Mouse (Mus musculus): ENCODE measurements around the gene Bco1. TPM values are rescaled to one million over a fixed set of nuclear protein-coding genes. Genes with fewer than 3 reads are reported as not detected.
A peak's percentile ranks its signal among the peaks of the same experiment; 100 is the strongest.

Gene Bco1
- polyA plus RNA-seq, 1 experiment from 2014 or later, result 2.8 TPM

DNA sequence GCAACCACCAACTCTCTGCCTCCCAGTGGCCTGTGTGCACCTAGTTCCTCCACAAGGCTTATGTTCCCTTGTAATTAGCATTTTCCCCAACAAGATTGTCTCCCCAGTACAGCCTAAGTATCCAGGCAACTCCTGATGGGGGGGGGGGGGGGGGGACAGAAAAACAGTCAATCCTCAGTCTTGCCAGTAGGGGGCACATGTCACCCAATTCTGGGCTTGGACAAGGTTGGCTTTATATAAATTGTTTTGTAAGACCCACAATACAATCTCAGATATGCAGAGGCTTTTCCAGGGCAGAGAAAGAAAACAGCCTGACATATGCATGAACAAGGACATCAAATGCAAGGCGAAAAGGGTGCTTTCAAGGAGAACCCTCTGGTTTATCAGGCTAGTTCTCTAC lies 25.9 kb upstream of the Bco1 start:
- no peak overlapping the region for H3K27ac ChIP-seq
- no peaks in the 10 kb centered on the region for H3K36me3 ChIP-seq
- no peaks in the 10 kb centered on the region for H3K9me3 ChIP-seq
- 89% methylated on average over 1 of the region's 1 CpGs for WGBS
- no peaks in the 10 kb centered on the region for H3K27me3 ChIP-seq (ENCODE audit: insufficient read depth, poor library complexity, severe bottlenecking)
- no peak for DNase-seq (ENCODE audit: low spot score)
- no peak overlapping the region for H3K4me3 ChIP-seq
- H3K4me1 ChIP-seq, result peaks cover 12% of the 10 kb centered on the region; the same call in 1 of the 2 replicates

DNA sequence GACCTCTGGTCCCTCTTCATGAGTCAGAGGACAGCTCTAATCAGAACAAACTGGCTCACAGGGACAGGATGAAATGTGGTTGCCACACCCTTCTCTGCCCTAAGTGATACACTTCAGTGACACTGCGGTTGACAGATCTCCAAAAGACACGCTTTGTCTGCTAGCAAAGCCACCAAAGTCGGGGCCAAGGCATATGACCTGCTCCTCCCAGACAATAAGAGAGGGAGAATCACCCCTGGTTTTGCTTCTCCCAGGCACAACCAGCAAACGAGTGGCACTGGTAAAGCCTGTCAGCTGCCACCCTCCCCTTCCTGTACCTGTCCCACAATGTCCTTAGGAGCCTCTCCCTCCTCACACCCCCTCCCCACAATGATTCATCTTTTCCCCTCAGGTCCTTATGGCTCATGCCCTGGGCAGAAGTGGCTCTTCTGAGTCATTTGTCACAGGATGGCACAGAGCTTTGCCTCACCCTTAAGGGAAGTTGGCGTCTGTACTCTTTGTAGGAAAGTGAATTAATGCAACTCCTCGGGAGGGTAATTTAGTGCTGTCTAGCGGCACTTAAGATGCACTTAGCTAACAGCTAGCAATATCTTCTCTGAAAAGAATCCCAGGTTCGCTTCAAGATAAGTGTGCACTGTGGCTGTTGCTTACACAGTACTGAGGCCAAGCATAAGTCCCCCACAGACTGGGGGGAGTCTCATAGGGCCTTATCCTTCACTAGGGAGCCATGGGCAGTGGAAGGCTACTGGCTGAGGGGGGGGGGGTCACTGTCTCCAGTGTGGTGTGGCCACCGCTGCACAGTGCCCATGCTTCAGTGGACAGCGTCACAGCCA lies 21.1 kb upstream of the Bco1 start:
- DNase-seq (ENCODE audit: low spot score), result peak; percentile 82
- no peak overlapping the region for H3K27ac ChIP-seq
- no peak overlapping the region for H3K4me3 ChIP-seq
- no peaks in the 10 kb centered on the region for H3K36me3 ChIP-seq
- 0 out of 2 replicates have a peak, but pooled peaks cover 9% of the 10 kb centered on the region for H3K27me3 ChIP-seq (ENCODE audit: insufficient read depth, poor library complexity, severe bottlenecking)
- WGBS, result 51% methylated on average over 10 of the region's 10 CpGs
- no peaks in the 10 kb centered on the region for H3K9me3 ChIP-seq
- peaks cover 15% of the 10 kb centered on the region for H3K4me1 ChIP-seq

- WGBS, result 77% methylated on average over 7 of the region's 7 CpGs
- peaks cover 24% of the 10 kb centered on the region; the same call in 1 of the 2 replicates for H3K27me3 ChIP-seq (ENCODE audit: insufficient read depth, poor library complexity, severe bottlenecking)
Observed at GRCm38 (mm10) chr8:117078367-117078926, 17.2 kb upstream of the Bco1 start.

GRCm38 (mm10) chr8:117079652-117080051 lies 16.0 kb upstream of the Bco1 start:
- H3K27ac ChIP-seq, result no peak overlapping the region
- DNase-seq (ENCODE audit: low spot score), result no peak
- H3K27me3 ChIP-seq (ENCODE audit: insufficient read depth, poor library complexity, severe bottlenecking), result peaks cover 24% of the 10 kb centered on the region; the same call in 1 of the 2 replicates
- H3K4me1 ChIP-seq, result peaks cover 40% of the 10 kb centered on the region
- no peak overlapping the region for H3K4me3 ChIP-seq
- no peaks in the 10 kb centered on the region for H3K9me3 ChIP-seq
- H3K36me3 ChIP-seq, result no peaks in the 10 kb centered on the region
- 81% methylated on average over 14 of the region's 14 CpGs for WGBS

More at GRCm38 (mm10) chr8:117078367-117078926, 17.2 kb upstream of the Bco1 start:
- Histone ChIP-seq H3K9me3 (no peaks in the 10 kb centered on the region), H3K4me3 (no peak overlapping the region), H3K4me1 (peaks cover 35% of the 10 kb centered on the region), H3K36me3 (no peaks in the 10 kb centered on the region), H3K27ac (no peak overlapping the region)
- no peak for DNase-seq (ENCODE audit: low spot score)

- peaks cover 48% of the 10 kb centered on the region for H3K4me1 ChIP-seq
- no peaks in the 10 kb centered on the region for H3K9me3 ChIP-seq
- DNase-seq (ENCODE audit: low spot score), result no peak
- H3K36me3 ChIP-seq, result no peaks in the 10 kb centered on the region
- peaks cover 24% of the 10 kb centered on the region; the same call in 1 of the 2 replicates for H3K27me3 ChIP-seq (ENCODE audit: insufficient read depth, poor library complexity, severe bottlenecking)
- H3K27ac ChIP-seq, result 0 out of 2 replicates have a peak within 1 kb of the TSS, but pooled peaks have one; percentile 25
- 80% methylated on average over 8 of the region's 8 CpGs for WGBS
- H3K4me3 ChIP-seq, result no peak within 1 kb of the TSS
Observed at GRCm38 (mm10) chr8:117082399-117082872, 13.2 kb upstream of the Bco1 start, which contains the start of gene Pkd1l2. Gene Pkd1l2, minus strand, starts transcription at chr8:117082449.

GRCm38 (mm10) chr8:117082947-117083559 lies 12.6 kb upstream of the Bco1 start:
- H3K9me3 ChIP-seq, result no peaks in the 10 kb centered on the region
- H3K27ac ChIP-seq, result 0 out of 2 replicates have a peak overlapping the region, but pooled peaks have one; percentile 7
- 48% methylated on average over 9 of the region's 9 CpGs for WGBS
- H3K27me3 ChIP-seq (ENCODE audit: insufficient read depth, poor library complexity, severe bottlenecking), result peaks cover 24% of the 10 kb centered on the region; the same call in 1 of the 2 replicates
- no peaks in the 10 kb centered on the region for H3K36me3 ChIP-seq
- no peak for DNase-seq (ENCODE audit: low spot score)
- H3K4me1 ChIP-seq, result peaks cover 48% of the 10 kb centered on the region
- no peak overlapping the region for H3K4me3 ChIP-seq

- Histone ChIP-seq H3K36me3 (no peaks in the 10 kb centered on the region), H3K27ac (peak overlapping the region; percentile 74; the same call in 1 of the 2 replicates), H3K4me1 (peaks cover 48% of the 10 kb centered on the region), H3K9me3 (no peaks in the 10 kb centered on the region), H3K4me3 (no peak overlapping the region), H3K27me3 (ENCODE audit: insufficient read depth, poor library complexity, severe bottlenecking) (peaks cover 14% of the 10 kb centered on the region; the same call in 1 of the 2 replicates)
- 9% methylated on average over 8 of the region's 8 CpGs for WGBS
- DNase-seq (ENCODE audit: low spot score), result peak; percentile 90
Observed at GRCm38 (mm10) chr8:117085521-117085920, 10.1 kb upstream of the Bco1 start.

- H3K4me1 ChIP-seq, result peaks cover 39% of the 10 kb centered on the region
Observed at GRCm38 (mm10) chr8:117087036-117087435, 8.6 kb upstream of the Bco1 start.

DNA sequence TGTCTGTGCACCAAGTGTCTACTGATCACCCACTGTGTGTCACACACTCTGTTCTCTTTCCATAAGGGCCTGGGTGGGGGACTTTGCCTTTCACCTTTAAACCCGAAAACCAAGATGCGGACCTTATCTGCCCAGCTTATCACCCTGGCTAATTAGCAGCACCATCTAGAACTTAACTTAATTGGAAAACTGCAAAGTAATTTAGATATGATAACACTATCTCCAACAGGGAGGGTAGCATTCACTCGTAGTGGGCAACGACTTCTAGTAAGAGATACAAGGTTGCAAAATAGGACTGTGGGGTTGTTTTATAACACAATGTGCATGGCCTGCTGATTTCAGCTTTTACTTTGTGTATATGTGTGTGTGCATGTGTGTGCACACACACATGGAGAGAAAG lies 5.9 kb upstream of the Bco1 start:
- peaks cover 24% of the 10 kb centered on the region for H3K4me1 ChIP-seq
- no peaks in the 10 kb centered on the region for H3K36me3 ChIP-seq
- H3K4me3 ChIP-seq, result no peak overlapping the region
- no peaks in the 10 kb centered on the region for H3K27me3 ChIP-seq (ENCODE audit: insufficient read depth, poor library complexity, severe bottlenecking)
- no peak overlapping the region for H3K27ac ChIP-seq
- H3K9me3 ChIP-seq, result no peaks in the 10 kb centered on the region
- no peak for DNase-seq (ENCODE audit: low spot score)
- 42% methylated on average over 4 of the region's 4 CpGs for WGBS

More at GRCm38 (mm10) chr8:117087036-117087435, 8.6 kb upstream of the Bco1 start:
- Histone ChIP-seq H3K27me3 (ENCODE audit: insufficient read depth, poor library complexity, severe bottlenecking) (peaks cover 3% of the 10 kb centered on the region; the same call in 1 of the 2 replicates), H3K4me3 (no peak overlapping the region), H3K27ac (no peak overlapping the region), H3K36me3 (no peaks in the 10 kb centered on the region), H3K9me3 (no peaks in the 10 kb centered on the region)
- DNase-seq (ENCODE audit: low spot score), result no peak

- Histone ChIP-seq H3K4me3 (no peak overlapping the region), H3K27ac (no peak overlapping the region), H3K9me3 (no peaks in the 10 kb centered on the region), H3K36me3 (no peaks in the 10 kb centered on the region), H3K27me3 (ENCODE audit: insufficient read depth, poor library complexity, severe bottlenecking) (no peaks in the 10 kb centered on the region), H3K4me1 (peaks cover 21% of the 10 kb centered on the region)
- no peak for DNase-seq (ENCODE audit: low spot score)
- 32% methylated on average over 5 of the region's 5 CpGs for WGBS
Observed at GRCm38 (mm10) chr8:117094053-117094452, 1.6 kb upstream of the Bco1 start.

GRCm38 (mm10) chr8:117097051-117097563 lies 1.5 kb downstream of the Bco1 start:
- H3K9me3 ChIP-seq, result no peaks in the 10 kb centered on the region
- H3K27me3 ChIP-seq (ENCODE audit: insufficient read depth, poor library complexity, severe bottlenecking), result no peaks in the 10 kb centered on the region
- no peak overlapping the region for H3K4me3 ChIP-seq
- H3K27ac ChIP-seq, result no peak overlapping the region
- no peak for DNase-seq (ENCODE audit: low spot score)
- H3K4me1 ChIP-seq, result peaks cover 21% of the 10 kb centered on the region
- WGBS, result 74% methylated on average over 10 of the region's 10 CpGs
- H3K36me3 ChIP-seq, result no peaks in the 10 kb centered on the region

- peaks cover 21% of the 10 kb centered on the region for H3K4me1 ChIP-seq
- DNase-seq (ENCODE audit: low spot score), result no peak
- H3K27ac ChIP-seq, result no peak overlapping the region
- H3K9me3 ChIP-seq, result no peaks in the 10 kb centered on the region
- H3K36me3 ChIP-seq, result no peaks in the 10 kb centered on the region
- H3K4me3 ChIP-seq, result no peak overlapping the region
- WGBS, result 82% methylated on average over 11 of the region's 11 CpGs
- H3K27me3 ChIP-seq (ENCODE audit: insufficient read depth, poor library complexity, severe bottlenecking), result no peaks in the 10 kb centered on the region
Observed at GRCm38 (mm10) chr8:117097564-117098191, 2.0 kb downstream of the Bco1 start.
